Mouse (Mus musculus) stomach, postnatal 0 days (tissue): Measurements from ENCODE around the gene Nt5c2. TPM values are rescaled to one million over a fixed set of nuclear protein-coding genes. Genes with fewer than 3 reads are reported as not detected.

Experiments used
- ATAC-seq: fragments of 200-750 bp; cut with Nextera tagmentation; 2 replicates; pipeline ENCODE4 v1.8.0; 2017; ENCODE audit not compliant: low FRiP score, low TSS enrichment
- DNase-seq: peaks from one replicate; pipeline ENCODE4 v3.0.0-alpha.2; 2016; ENCODE audit warnings: low spot score
- H3K27ac ChIP-seq: fragments of 300-500 bp; sonication (generic); replicated peaks from 2 replicates; pipeline ENCODE4 v1.5.1; 2014; ENCODE audit warnings: mild to moderate bottlenecking, control low read depth
- H3K27me3 ChIP-seq: fragments of 300-500 bp; sonication (generic); 2 replicates; pipeline ENCODE4 v1.6.1; 2014; ENCODE audit warnings: low read length; ENCODE audit not compliant: control insufficient read depth, insufficient read depth
- H3K36me3 ChIP-seq: fragments of 300-500 bp; sonication (generic); 2 replicates; pipeline ENCODE4 v1.6.1; 2014; ENCODE audit warnings: low read length, mixed read lengths; ENCODE audit not compliant: control insufficient read depth, insufficient read depth
- H3K4me1 ChIP-seq: fragments of 300-500 bp; sonication (generic); replicated peaks from 2 replicates; pipeline ENCODE4 v1.6.1; 2014; ENCODE audit warnings: antibody characterized with exemption; ENCODE audit not compliant: control insufficient read depth, insufficient read depth
- H3K4me2 ChIP-seq: fragments of 300-500 bp; sonication (generic); replicated peaks from 2 replicates; pipeline ENCODE4 v1.6.1; 2014; ENCODE audit warnings: low read depth, mild to moderate bottlenecking, control low read depth, moderate library complexity
- H3K4me3 ChIP-seq: fragments of 300-500 bp; sonication (generic); 2 replicates; pipeline ENCODE4 v1.5.1; 2014; ENCODE audit warnings: low read depth, low read length, control low read depth
- H3K9ac ChIP-seq: fragments of 300-500 bp; sonication (generic); 2 replicates; pipeline ENCODE4 v1.6.1; 2014; ENCODE audit warnings: mild to moderate bottlenecking, low read length, control low read depth, mixed read lengths
- H3K9me3 ChIP-seq: fragments of 300-500 bp; sonication (generic); 2 replicates; pipeline ENCODE4 v1.6.1; 2016; ENCODE audit warnings: low read length; ENCODE audit not compliant: control insufficient read depth
- CTCF ChIP-seq: IDR thresholded peaks from 2 replicates; pipeline ENCODE4 v1.5.1; 2016; ENCODE audit warnings: antibody characterized with exemption, low read depth, mild to moderate bottlenecking, moderate library complexity
- EP300 ChIP-seq: optimal IDR thresholded peaks from 2 replicates; pipeline ENCODE3; 2016; ENCODE audit warnings: antibody characterized with exemption
- WGBS: fragments of 180-500 bp; shearing (Covaris S2); extraction: QIAGEN DNeasy Blood & Tissue Kit; methylation state at CpG from one replicate; pipeline ENCODE4 v1.1.7; 2014; 5-methylcytosine and 5-hydroxymethylcytosine counted together
- polyA plus RNA-seq: library from polyadenylated mRNA; unstranded; fragments of >200 nt; fragmentation: Nextera tagmentation; extraction: Ambion mirVana; gene quantifications from 2 replicates; pipeline ENCODE4 v1.2.1, GENCODE M21; 2015

Gene Nt5c2
- polyA plus RNA-seq, 1 experiment from 2014 or later: 70.9 TPM

- peaks cover 3% of the 10 kb centered on the region; the same call in 1 of the 2 replicates for H3K4me1 ChIP-seq
- TF ChIP-seq CTCF (no peak), EP300 (no peak)
- 4% methylated on average over 9 of the region's 9 CpGs for WGBS
- H3K4me2 ChIP-seq: no peak overlapping the region
- H3K36me3 ChIP-seq: no peaks in the 10 kb centered on the region
- H3K9me3 ChIP-seq: no peaks in the 10 kb centered on the region
- H3K27me3 ChIP-seq: peaks cover 19% of the 10 kb centered on the region
- no peak overlapping the region for H3K27ac ChIP-seq
- ATAC-seq: no peak
- H3K9ac ChIP-seq: no peak overlapping the region
- H3K4me3 ChIP-seq: peak overlapping the region; percentile 40
- no peak for DNase-seq
Observed at GRCm38 (mm10) chr19:47015965-47016364, 1.0 kb upstream of the Nt5c2 start.

- H3K4me2 ChIP-seq: peak overlapping the region; percentile 67
- WGBS: 2% methylated on average over 37 of the region's 37 CpGs
- TF ChIP-seq CTCF (no peak), EP300 (no peak)
- H3K9me3 ChIP-seq: no peaks in the 10 kb centered on the region
- ATAC-seq: no peak
- no peak for DNase-seq
- peak overlapping the region; percentile 40 for H3K4me3 ChIP-seq
- peaks cover 3% of the 10 kb centered on the region; the same call in 1 of the 2 replicates for H3K4me1 ChIP-seq
- no peak overlapping the region for H3K27ac ChIP-seq
- no peak overlapping the region for H3K9ac ChIP-seq
- peaks cover 19% of the 10 kb centered on the region for H3K27me3 ChIP-seq
- no peaks in the 10 kb centered on the region for H3K36me3 ChIP-seq
Observed at GRCm38 (mm10) chr19:47015396-47015795, 443 bp upstream of the Nt5c2 start.

- H3K4me1 ChIP-seq: peaks cover 3% of the 10 kb centered on the region; the same call in 1 of the 2 replicates
- peak overlapping the region; percentile 40 for H3K4me3 ChIP-seq
- no peaks in the 10 kb centered on the region for H3K9me3 ChIP-seq
- ATAC-seq: no peak
- H3K27ac ChIP-seq: no peak overlapping the region
- no peak overlapping the region for H3K9ac ChIP-seq
- TF ChIP-seq EP300 (no peak), CTCF (no peak)
- H3K4me2 ChIP-seq: peak overlapping the region; percentile 67
- no peaks in the 10 kb centered on the region for H3K36me3 ChIP-seq
- H3K27me3 ChIP-seq: peaks cover 19% of the 10 kb centered on the region
- DNase-seq: no peak
- WGBS: 5% methylated on average over 11 of the region's 11 CpGs
Observed at GRCm38 (mm10) chr19:47014159-47014446, 850 bp downstream of the Nt5c2 start.

- 11% methylated on average over 20 of the region's 20 CpGs for WGBS
- Histone ChIP-seq H3K9me3 (no peaks in the 10 kb centered on the region), H3K4me1 (peaks cover 3% of the 10 kb centered on the region; the same call in 1 of the 2 replicates), H3K27ac (no peak overlapping the region), H3K4me2 (no peak overlapping the region), H3K9ac (no peak overlapping the region), H3K36me3 (no peaks in the 10 kb centered on the region), H3K4me3 (no peak overlapping the region), H3K27me3 (peaks cover 19% of the 10 kb centered on the region)
- DNase-seq (no peak), ATAC-seq (no peak)
- TF ChIP-seq EP300 (no peak), CTCF (no peak)
Observed at GRCm38 (mm10) chr19:47013340-47014158, 1.4 kb downstream of the Nt5c2 start.

GRCm38 (mm10) chr19:47012521-47013130 is 2.3 kb downstream of the Nt5c2 start:
- DNase-seq: no peak
- Histone ChIP-seq H3K4me3 (no peak overlapping the region), H3K4me1 (peaks cover 3% of the 10 kb centered on the region; the same call in 1 of the 2 replicates), H3K27me3 (peaks cover 19% of the 10 kb centered on the region), H3K27ac (no peak overlapping the region), H3K36me3 (no peaks in the 10 kb centered on the region), H3K9ac (no peak overlapping the region), H3K4me2 (no peak overlapping the region), H3K9me3 (no peaks in the 10 kb centered on the region)
- no peak for ATAC-seq
- 90% methylated on average over 15 of the region's 15 CpGs for WGBS
- TF ChIP-seq CTCF: no peak
- no peak for TF ChIP-seq EP300

- WGBS: 75% methylated on average over 5 of the region's 5 CpGs
- Histone ChIP-seq H3K36me3 (no peaks in the 10 kb centered on the region), H3K9ac (no peak overlapping the region), H3K9me3 (no peaks in the 10 kb centered on the region), H3K4me1 (peaks cover 3% of the 10 kb centered on the region; the same call in 1 of the 2 replicates), H3K4me3 (no peak overlapping the region), H3K27ac (no peak overlapping the region), H3K4me2 (no peak overlapping the region), H3K27me3 (peaks cover 7% of the 10 kb centered on the region; the same call in 1 of the 2 replicates)
- no peak for DNase-seq
- no peak for TF ChIP-seq EP300
- no peak for TF ChIP-seq CTCF
- ATAC-seq: no peak
Observed at GRCm38 (mm10) chr19:47009943-47010342, 5.0 kb downstream of the Nt5c2 start.
